Mouse (Mus musculus) testis, adult 2 months (tissue): ENCODE data around the gene Cox10.

Experiments used
- CTCF ChIP-seq: fragments of 200-500 bp; IDR thresholded peaks from 2 replicates; pipeline ENCODE4 v1.5.1; 2012; ENCODE audit warnings: low read depth, mild to moderate bottlenecking, inconsistent platforms, low read length, moderate library complexity; ENCODE audit not compliant: control insufficient read depth, insufficient read depth, insufficient replicate concordance
- POLR2A ChIP-seq: fragments of 200-500 bp; IDR thresholded peaks from 2 replicates; pipeline ENCODE4 v1.6.1; 2012; ENCODE audit warnings: low read depth, mild to moderate bottlenecking, inconsistent platforms, low read length, moderate library complexity; ENCODE audit not compliant: control insufficient read depth

GRCm38 (mm10) chr11:64025843-64026242 is 53.4 kb downstream of the Cox10 start:
- TF ChIP-seq CTCF: no peak
- no peak for TF ChIP-seq POLR2A
